Mouse (Mus musculus) MEL (cell line): ENCODE measurements around the gene Stx4a. TPM values are rescaled to one million over a fixed set of nuclear protein-coding genes. Genes with fewer than 3 reads are reported as not detected.
"Not testable (repeated sequence)": the region's sequence is repeated elsewhere in the genome, so short reads cannot be mapped to it uniquely, and the experiment has no call there.

Experiments
- DNase-seq: peaks from one replicate; pipeline ENCODE4 v3.0.0; 2011; ENCODE audit warnings: low read depth, low spot score
- H3K27ac ChIP-seq: 2 replicates; pipeline ENCODE4 v1.5.1; 2012; ENCODE audit warnings: low read depth, mild to moderate bottlenecking, control low read depth, low read length, moderate library complexity; ENCODE audit not compliant: control insufficient read depth
- H3K27me3 ChIP-seq, 2 experiments: fragments of 150-350 bp in 1 of 2; sonication (generic) in 1 of 2; 2 replicates each; pipeline ENCODE4 v1.6.1; 2012; ENCODE audit warnings: low read length in 2 of 2, mild to moderate bottlenecking in 2 of 2, improper control_type of control experiment in 1 of 2, moderate library complexity in 1 of 2; ENCODE audit not compliant: insufficient read depth in 2 of 2, control insufficient read depth in 1 of 2
- H3K36me3 ChIP-seq, 2 experiments: 2 replicates each; pipeline ENCODE4 v1.6.1; 2012 to 2014; ENCODE audit warnings: low read length in 2 of 2, improper control_type of control experiment in 1 of 2, inconsistent platforms in 1 of 2, mild to moderate bottlenecking in 1 of 2; ENCODE audit not compliant: insufficient read depth in 2 of 2, control insufficient read depth in 1 of 2
- H3K4me1 ChIP-seq, 2 experiments: fragments of 150-350 bp in 1 of 2; sonication (generic) in 1 of 2; 2 replicates each; pipeline ENCODE4 v1.6.1; 2012; ENCODE audit warnings: low read length in 2 of 2, improper control_type of control experiment in 1 of 2, mild to moderate bottlenecking in 1 of 2; ENCODE audit not compliant: insufficient read depth in 2 of 2, control insufficient read depth in 1 of 2
- H3K4me3 ChIP-seq, 2 experiments: fragments of 150-350 bp in 1 of 2; sonication (generic) in 1 of 2; 2 replicates each; pipeline ENCODE4 v1.5.1; 2012; ENCODE audit warnings: low read depth in 2 of 2, low read length in 2 of 2, mild to moderate bottlenecking in 2 of 2, moderate library complexity in 2 of 2, control low read depth in 1 of 2, improper control_type of control experiment in 1 of 2; ENCODE audit not compliant: control insufficient read depth in 1 of 2, insufficient read depth in 1 of 2
- H3K79me2 ChIP-seq: 2 replicates; pipeline ENCODE4 v1.6.1; 2012; ENCODE audit warnings: mild to moderate bottlenecking, low read length, moderate library complexity; ENCODE audit not compliant: control insufficient read depth, poor library complexity, insufficient read depth
- H3K9ac ChIP-seq: 2 replicates; pipeline ENCODE4 v1.6.1; 2012; ENCODE audit warnings: low read depth, mild to moderate bottlenecking, control low read depth, low read length, moderate library complexity; ENCODE audit not compliant: control insufficient read depth, poor library complexity, severe bottlenecking
- H3K9me3 ChIP-seq: fragments of 150-350 bp; sonication (generic); replicated peaks from 2 replicates; pipeline ENCODE4 v1.6.1; 2012; ENCODE audit warnings: mild to moderate bottlenecking, low read length, improper control_type of control experiment, moderate library complexity; ENCODE audit not compliant: insufficient read depth
- CTCF ChIP-seq, 3 experiments: IDR thresholded peaks in 2 of 3; conservative IDR thresholded peaks in 1 of 3; 2 replicates each; pipeline ENCODE4 v1.5.1; 2011 to 2012; ENCODE audit warnings: low read length in 3 of 3, low read depth in 2 of 3, mild to moderate bottlenecking in 2 of 3, improper control_type of control experiment in 1 of 3, inconsistent platforms in 1 of 3, mixed read lengths in 1 of 3, moderate library complexity in 1 of 3; ENCODE audit not compliant: control insufficient read depth in 1 of 3, insufficient read depth in 1 of 3, poor library complexity in 1 of 3, severe bottlenecking in 1 of 3
- ELF1 ChIP-seq: IDR thresholded peaks from 2 replicates; pipeline ENCODE4 v1.6.1; 2014; ENCODE audit warnings: low read depth, mild to moderate bottlenecking, inconsistent platforms, low read length, improper control_type of control experiment, moderate library complexity
- EP300 ChIP-seq, 2 experiments: IDR thresholded peaks; 2 replicates each; pipeline ENCODE4 v1.6.1; 2011; ENCODE audit warnings: improper control_type of control experiment in 2 of 2, low read length in 2 of 2, low read depth in 1 of 2, mild to moderate bottlenecking in 1 of 2
- HCFC1 ChIP-seq: IDR thresholded peaks from 2 replicates; pipeline ENCODE4 v1.6.1; 2012; ENCODE audit warnings: low read depth, mild to moderate bottlenecking, inconsistent platforms, low read length, improper control_type of control experiment, moderate library complexity
- MAFK ChIP-seq: IDR thresholded peaks from 2 replicates; pipeline ENCODE4 v1.6.1; 2011; ENCODE audit warnings: low read depth, mild to moderate bottlenecking, low read length, improper control_type of control experiment, borderline replicate concordance
- MAZ ChIP-seq: IDR thresholded peaks from 2 replicates; pipeline ENCODE4 v1.6.1; 2012; ENCODE audit warnings: low read depth, mild to moderate bottlenecking, inconsistent platforms, low read length, improper control_type of control experiment
- MXI1 ChIP-seq: IDR thresholded peaks from 2 replicates; pipeline ENCODE4 v1.6.1; 2011; ENCODE audit warnings: mild to moderate bottlenecking, low read depth, low read length, improper control_type of control experiment
- MYB ChIP-seq: IDR thresholded peaks from 2 replicates; pipeline ENCODE4 v1.6.1; 2011; ENCODE audit warnings: mild to moderate bottlenecking, low read depth, low read length, improper control_type of control experiment
- MYC ChIP-seq: IDR thresholded peaks from 2 replicates; pipeline ENCODE4 v1.6.1; 2011; ENCODE audit warnings: low read depth, mild to moderate bottlenecking, low read length, improper control_type of control experiment, moderate library complexity
- NELFE ChIP-seq: IDR thresholded peaks from 2 replicates; pipeline ENCODE4 v1.6.1; 2011; ENCODE audit warnings: low read depth, low read length, improper control_type of control experiment
- NRF1 ChIP-seq: IDR thresholded peaks from 2 replicates; pipeline ENCODE4 v1.6.1; 2014; ENCODE audit warnings: low read depth, mild to moderate bottlenecking, inconsistent platforms, low read length, improper control_type of control experiment, moderate library complexity; ENCODE audit not compliant: poor library complexity, insufficient read depth, severe bottlenecking
- POLR2AphosphoS5 ChIP-seq: IDR thresholded peaks from 2 replicates; pipeline ENCODE4 v1.6.1; 2012; ENCODE audit warnings: low read depth, borderline replicate concordance, mild to moderate bottlenecking, inconsistent platforms, low read length, moderate library complexity, mixed read lengths
- SIN3A ChIP-seq: IDR thresholded peaks from 2 replicates; pipeline ENCODE4 v1.6.1; 2012; ENCODE audit warnings: low read length, improper control_type of control experiment, inconsistent platforms
- SMC3 ChIP-seq: IDR thresholded peaks from 2 replicates; pipeline ENCODE4 v1.6.1; 2011; ENCODE audit warnings: low read depth, low read length, improper control_type of control experiment
- TAL1 ChIP-seq: IDR thresholded peaks from 2 replicates; pipeline ENCODE4 v1.6.1; 2012; ENCODE audit warnings: mild to moderate bottlenecking, inconsistent platforms, low read length, moderate library complexity, mixed read lengths
- TCF12 ChIP-seq: IDR thresholded peaks from 2 replicates; pipeline ENCODE4 v1.6.1; 2014; ENCODE audit warnings: low read depth, mild to moderate bottlenecking, inconsistent platforms, low read length, improper control_type of control experiment, moderate library complexity
- UBTF ChIP-seq: IDR thresholded peaks from 2 replicates; pipeline ENCODE4 v1.6.1; 2012; ENCODE audit warnings: low read depth, mild to moderate bottlenecking, inconsistent platforms, low read length, improper control_type of control experiment, moderate library complexity, borderline replicate concordance; ENCODE audit not compliant: insufficient read depth
- USF1 ChIP-seq: IDR thresholded peaks from 2 replicates; pipeline ENCODE4 v1.6.1; 2014; ENCODE audit warnings: low read depth, mild to moderate bottlenecking, inconsistent platforms, low read length, improper control_type of control experiment, moderate library complexity
- USF2 ChIP-seq, 2 experiments: IDR thresholded peaks; 2 replicates each; pipeline ENCODE4 v1.6.1; 2011 to 2012; ENCODE audit warnings: improper control_type of control experiment in 2 of 2, low read length in 2 of 2, borderline replicate concordance in 1 of 2, inconsistent platforms in 1 of 2, low read depth in 1 of 2, mild to moderate bottlenecking in 1 of 2; ENCODE audit not compliant: insufficient read depth in 1 of 2
- ZKSCAN1 ChIP-seq: IDR thresholded peaks from 2 replicates; pipeline ENCODE4 v1.6.1; 2012; ENCODE audit warnings: low read depth, mild to moderate bottlenecking, inconsistent platforms, low read length, improper control_type of control experiment, moderate library complexity
- polyA plus RNA-seq, 2 experiments: library from polyadenylated mRNA; stranded (reverse) in 1 of 2; unstranded in 1 of 2; fragments of >175 nt in 1 of 2; fragments of >200 nt in 1 of 2; gene quantifications; 2 replicates each; pipeline versions ENCODE4 v1.2.1 to v1.2.4; 2012; ENCODE audit warnings: low replicate concordance in 2 of 2, low read depth in 1 of 2; ENCODE audit not compliant: insufficient read length in 2 of 2, insufficient read depth in 1 of 2, missing spikeins in 1 of 2
- total RNA-seq: library from RNA; depleted of rRNA; stranded (reverse); fragments of 300-350 nt; gene quantifications from 2 replicates; pipeline ENCODE4 v1.2.3, GENCODE M21; 2012

Gene Stx4a
- total and polyA plus RNA-seq, 3 experiments: 47.8 to 121 TPM; not detected in 1

DNA sequence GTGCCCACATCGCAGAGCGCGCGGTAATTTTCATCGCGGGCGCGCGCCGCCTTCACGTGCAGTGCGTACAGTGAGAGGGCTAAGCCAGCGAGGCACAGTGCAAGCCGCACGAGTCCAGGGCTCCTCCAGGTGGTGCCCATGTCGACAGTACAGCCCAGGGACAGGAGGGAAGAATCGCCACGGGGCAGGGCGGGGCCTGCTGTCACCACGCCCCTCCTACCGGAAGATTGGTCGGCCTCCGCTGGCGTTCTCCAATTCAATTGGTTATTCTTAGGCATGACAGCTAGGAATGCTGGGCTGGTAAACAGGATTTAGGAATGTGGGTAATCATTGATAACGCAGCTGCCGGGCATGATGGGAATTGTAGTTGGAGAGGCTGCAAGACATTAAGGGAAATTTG, 71.3 kb downstream of the Stx4a start, which contains the start of the genes Gm21974 and Vkorc1 (continued):
- no peak for TF ChIP-seq MAFK
- no peak; a peak in 1 of 4 replicates for TF ChIP-seq EP300 (IDR thresholded peaks at IDR 0.05; ENCODE audit: low read depth in 1 of 2, low read length in 2 of 2)
- peak; percentile 98 for TF ChIP-seq HCFC1
- no peak for TF ChIP-seq TAL1
- TF ChIP-seq UBTF: no peak
- TF ChIP-seq MYB: no peak
- peak; percentile 55; the same call in 1 of the 2 replicates for TF ChIP-seq MAZ
- peak; percentile 54 for TF ChIP-seq TCF12
- TF ChIP-seq MYC: peak; percentile 64
- TF ChIP-seq ELF1: peak; percentile 87
- TF ChIP-seq SIN3A: peak; percentile 99
- TF ChIP-seq NELFE: peak; percentile 52; the same call in 1 of the 2 replicates
- TF ChIP-seq POLR2AphosphoS5: no peak
- peak; percentile 95 for TF ChIP-seq MXI1
- TF ChIP-seq NRF1: peak; percentile 32; the same call in 1 of the 2 replicates
- peak in 1 of 3 experiments; percentile 26; a peak in 2 of 6 replicates for TF ChIP-seq CTCF (IDR thresholded peaks at IDR 0.05 in 2 of 3, conservative IDR thresholded peaks at IDR 0.05 in 1 of 3; ENCODE audit: control insufficient read depth in 1 of 3, insufficient read depth in 1 of 3, low read depth in 2 of 3, low read length in 3 of 3, poor library complexity in 1 of 3, severe bottlenecking in 1 of 3)
- TF ChIP-seq USF1: 0 out of 2 replicates have a peak, but pooled peaks have one; percentile 33
- TF ChIP-seq SMC3: peak; percentile 32; the same call in 1 of the 2 replicates
- no peak for TF ChIP-seq USF2 (IDR thresholded peaks at IDR 0.05; ENCODE audit: borderline replicate concordance in 1 of 2, insufficient read depth in 1 of 2, low read depth in 1 of 2, low read length in 2 of 2)
- TF ChIP-seq ZKSCAN1: no peak

DNA sequence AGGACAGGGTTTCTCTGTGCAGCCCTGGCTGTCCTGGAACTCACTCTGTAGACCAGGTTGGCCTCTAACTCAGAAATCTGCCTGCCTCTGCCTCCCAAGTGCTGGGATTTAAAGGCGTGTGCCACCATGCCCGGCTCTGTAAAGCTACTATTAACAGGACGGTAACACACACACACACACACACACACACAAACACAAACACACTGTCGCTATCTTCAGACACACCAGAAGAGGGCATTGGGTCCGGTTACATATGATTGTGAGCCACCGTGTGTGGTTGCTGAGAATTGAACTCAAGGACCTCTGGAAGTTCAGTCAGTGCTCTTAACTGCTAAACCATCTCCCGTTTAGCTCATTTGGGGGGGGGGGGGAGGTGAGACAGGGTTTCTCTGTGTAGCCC, 71.8 kb downstream of the Stx4a start:
- H3K9ac ChIP-seq, H3K27ac ChIP-seq, H3K79me2 ChIP-seq, H3K27me3 ChIP-seq, DNase-seq, H3K9me3 ChIP-seq: not testable (repeated sequence)
- peaks cover 23 to 42% of the 10 kb centered on the region in 2 experiments for H3K4me1 ChIP-seq
- peaks cover 0 to 24% of the 10 kb centered on the region in 2 experiments; a peak in 2 of 4 replicates for H3K36me3 ChIP-seq
- H3K4me3 ChIP-seq: peak overlapping the region; percentile 17 to 75; a peak in 3 of 4 replicates
